Mouse (Mus musculus) Muller cell, postnatal 12 days (primary cell): ENCODE results near the gene Ccr2.
A peak's percentile ranks its signal among the peaks of the same experiment; 100 is the strongest.
"Not testable (repeated sequence)": the region's sequence is repeated elsewhere in the genome, so short reads cannot be mapped to it uniquely, and the experiment has no call there.

Experiments used
- DNase-seq: peaks from one replicate; pipeline ENCODE4 v3.0.0-alpha.2; 2015; ENCODE audit errors: inconsistent ontology term

The Ccr2 gene

DNA sequence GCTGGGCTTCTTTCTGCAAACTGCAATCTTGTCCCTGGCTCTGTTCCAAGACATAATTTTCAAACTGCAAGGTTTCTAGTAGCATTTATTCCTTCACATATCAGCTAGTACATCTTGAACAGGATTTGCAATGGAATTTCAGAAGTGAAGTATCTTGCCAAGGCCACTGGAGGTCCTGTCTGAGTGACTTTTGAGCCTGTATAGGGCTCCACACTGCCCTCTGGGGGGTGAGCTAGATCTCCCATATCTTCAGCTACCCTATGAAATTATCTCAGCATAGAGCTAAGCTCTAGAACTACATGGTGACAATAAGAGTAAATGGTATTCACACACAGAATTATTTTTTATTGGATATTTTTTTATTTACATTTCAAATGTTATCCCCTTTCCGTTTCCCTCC, 16.7 kb downstream of the Ccr2 start:
- DNase-seq = no peak

GRCm38 (mm10) chr9:124121387-124122184, 19.8 kb downstream of the Ccr2 start, which contains the start of gene Ccr5:
Gene Ccr5, plus strand, starts transcription at chr9:124121543.
- DNase-seq = no peak

- DNase-seq = no peak
These were observed 23.8 kb downstream of the Ccr2 start for GRCm38 (mm10) chr9:124125576-124125975.

GRCm38 (mm10) chr9:124126373-124126772, 24.6 kb downstream of the Ccr2 start:
- DNase-seq = no peak

GRCm38 (mm10) chr9:124127412-124127811, 25.7 kb downstream of the Ccr2 start:
- DNase-seq = no peak

DNA sequence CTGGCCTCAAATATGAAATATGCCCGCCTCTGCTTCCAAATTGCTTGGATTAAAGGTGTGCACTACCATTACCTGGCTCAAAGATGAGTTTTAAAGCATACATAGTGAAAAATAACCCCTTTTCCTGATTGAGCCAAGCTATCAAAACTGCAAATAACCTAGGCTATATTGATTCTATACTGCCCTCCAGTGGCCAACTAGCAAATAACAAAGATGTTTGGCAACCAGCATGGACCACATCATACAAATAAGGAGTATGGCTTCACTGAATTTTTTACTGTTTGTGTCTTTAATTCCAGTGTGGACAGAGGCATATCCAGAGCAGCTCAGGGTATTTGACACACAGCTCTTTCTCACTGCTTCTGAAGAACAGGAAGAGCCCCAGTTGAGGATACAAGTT, 26.6 kb downstream of the Ccr2 start:
- DNase-seq = peak; percentile 22

GRCm38 (mm10) chr9:124132899-124133298, 31.1 kb downstream of the Ccr2 start:
- DNase-seq = not testable (repeated sequence)

GRCm38 (mm10) chr9:124134919-124135318, 33.2 kb downstream of the Ccr2 start:
- DNase-seq = not testable (repeated sequence)

GRCm38 (mm10) chr9:124137619-124138018, 35.9 kb downstream of the Ccr2 start:
- DNase-seq = no peak

DNA sequence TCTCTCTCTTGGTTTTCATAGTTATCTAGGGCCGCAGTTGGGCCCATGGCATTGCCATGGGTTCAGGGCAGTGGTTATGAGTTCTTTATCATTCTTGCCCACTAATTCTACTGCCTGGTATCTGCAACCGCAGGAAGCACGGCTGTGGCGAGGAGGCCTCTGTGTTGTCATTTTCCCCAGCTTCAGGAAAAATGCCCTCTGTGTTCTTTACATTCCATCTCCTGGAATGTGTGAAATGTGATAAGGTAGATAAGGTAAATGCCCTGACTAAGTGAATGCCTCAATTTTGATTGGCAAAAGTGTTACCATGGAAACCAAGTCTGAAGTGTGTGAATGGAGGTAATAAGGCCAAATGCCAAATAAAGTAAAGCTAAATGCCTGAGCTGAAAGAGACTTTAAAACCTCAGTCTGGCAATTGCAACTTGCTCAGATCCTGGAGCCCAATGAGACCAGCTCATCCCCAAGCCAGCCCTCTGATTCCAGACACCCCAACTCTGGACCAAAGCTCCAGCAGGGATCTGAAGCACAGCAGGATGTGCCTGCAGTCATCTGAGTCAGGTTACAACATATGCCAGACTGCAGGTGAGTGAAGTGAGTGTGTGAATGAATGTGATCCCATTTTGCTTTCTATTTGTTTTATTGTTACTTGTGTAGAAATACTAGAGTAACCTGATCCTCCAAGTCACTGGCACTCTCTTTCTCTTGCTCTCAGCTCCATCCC, 36.5 kb downstream of the Ccr2 start:
- no peak for DNase-seq

DNA sequence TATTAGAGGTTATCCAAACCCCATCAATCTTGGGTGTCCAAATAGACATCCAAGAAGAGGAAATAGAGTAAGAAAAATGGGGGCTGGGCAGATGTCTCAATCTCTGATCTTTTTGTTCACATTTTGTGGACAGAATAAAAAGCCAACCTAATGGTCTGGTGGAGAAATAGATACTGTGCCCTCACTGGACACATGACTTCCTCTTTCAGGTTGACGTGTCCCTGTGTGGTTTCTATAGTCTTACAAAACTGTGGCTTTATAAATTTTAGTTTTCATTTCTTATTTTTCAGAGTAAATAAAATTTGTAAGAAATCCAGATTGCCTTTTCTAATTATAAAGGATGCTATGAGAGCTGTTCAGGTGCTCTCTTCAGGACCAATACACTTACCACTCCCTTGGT, 41.9 kb downstream of the Ccr2 start:
- DNase-seq = no peak

GRCm38 (mm10) chr9:124146307-124146706, 44.6 kb downstream of the Ccr2 start:
- peak; percentile 32 for DNase-seq
